9 mouse cellular contexts compared by ENCODE assay signal in genomic region chr10:53378296-53378695, GRCm38 (mm10). TPM values are rescaled to one million over a fixed set of nuclear protein-coding genes. Genes with fewer than 3 reads are reported as not detected.
A peak's percentile ranks its signal among the peaks of the same experiment; 100 is the strongest.
DNase-seq lines count a peak whose midpoint lies in the region; ATAC-seq and TF ChIP-seq lines count a peak whose summit lies in the region.
"Had no signal": no experiment of that assay in that cellular context is flagged by ENCODE, and none has a peak within 500 bp of the region (broad histone marks: within the 10 kb centered on the region; RNA-seq: fewer than 3 reads in every experiment).

No protein-coding gene starts in this region.

- H3K4me3 ChIP-seq in kidney, embryonic 15.5 days (replicated peaks) = peak overlapping the region; percentile 94
- no peak overlapping the region; the same call in 1 of the 2 replicates for H3K4me3 ChIP-seq in kidney, adult 2 months (ENCODE audit: insufficient read depth, low read depth, low read length)
- peak overlapping the region; percentile 86 for H3K4me3 ChIP-seq in embryonic facial prominence, embryonic 15.5 days (replicated peaks)
- H3K4me3 ChIP-seq in hindbrain, postnatal 0 days (ENCODE audit: low read length) = peak overlapping the region; percentile 98
- H3K4me3 ChIP-seq in midbrain, embryonic 14.5 days (replicated peaks; ENCODE audit: low read depth, low read length) = peak overlapping the region; percentile 91

- WGBS in kidney, embryonic 15.5 days = 78% methylated on average over 6 of the region's 6 CpGs
- 68% methylated on average over 6 of the region's 6 CpGs for WGBS in kidney, adult 2 months
- 67% methylated on average over 6 of the region's 6 CpGs for WGBS in embryonic facial prominence, embryonic 15.5 days
- 75% methylated on average over 6 of the region's 6 CpGs for WGBS in hindbrain, postnatal 0 days
- WGBS in midbrain, embryonic 14.5 days = 82% methylated on average over 6 of the region's 6 CpGs

- no peaks in the 10 kb centered on the region for H3K9me3 ChIP-seq in kidney, embryonic 15.5 days (replicated peaks)
- H3K9me3 ChIP-seq in embryonic facial prominence, embryonic 15.5 days (replicated peaks) = no peaks in the 10 kb centered on the region
- no peaks in the 10 kb centered on the region for H3K9me3 ChIP-seq in hindbrain, postnatal 0 days (ENCODE audit: low read length)
- no peaks in the 10 kb centered on the region for H3K9me3 ChIP-seq in midbrain, embryonic 14.5 days (ENCODE audit: control insufficient read depth, low read length)

- no peaks in the 10 kb centered on the region for H3K36me3 ChIP-seq in kidney, embryonic 15.5 days
- H3K36me3 ChIP-seq in kidney, adult 2 months (ENCODE audit: control insufficient read depth, insufficient read depth, low read length) = no peaks in the 10 kb centered on the region
- no peaks in the 10 kb centered on the region for H3K36me3 ChIP-seq in embryonic facial prominence, embryonic 15.5 days
- H3K36me3 ChIP-seq in hindbrain, postnatal 0 days (ENCODE audit: insufficient read depth, low read length) = no peaks in the 10 kb centered on the region
- no peaks in the 10 kb centered on the region for H3K36me3 ChIP-seq in midbrain, embryonic 14.5 days (ENCODE audit: control insufficient read depth, insufficient read depth, low read length)

- H3K4me2 ChIP-seq in kidney, embryonic 15.5 days = peak overlapping the region; percentile 75
- H3K4me2 ChIP-seq in embryonic facial prominence, embryonic 15.5 days (replicated peaks) = peak overlapping the region; percentile 57
- peak overlapping the region; percentile 63 for H3K4me2 ChIP-seq in hindbrain, postnatal 0 days (ENCODE audit: low read depth, low read length)
- peak overlapping the region; percentile 68 for H3K4me2 ChIP-seq in midbrain, embryonic 14.5 days (ENCODE audit: low read length)

- 0 out of 2 replicates have a peak overlapping the region, but pooled peaks have one; percentile 95 for H3K9ac ChIP-seq in kidney, embryonic 15.5 days
- no peak overlapping the region for H3K9ac ChIP-seq in embryonic facial prominence, embryonic 15.5 days
- peak overlapping the region; percentile 100 for H3K9ac ChIP-seq in hindbrain, postnatal 0 days (replicated peaks; ENCODE audit: low read length)
- H3K9ac ChIP-seq in midbrain, embryonic 14.5 days (replicated peaks; ENCODE audit: low read length) = peak overlapping the region; percentile 97

- H3K27ac ChIP-seq in kidney, embryonic 15.5 days = no peak overlapping the region
- H3K27ac ChIP-seq in kidney, adult 2 months (ENCODE audit: insufficient read depth, low read depth, low read length) = no peak overlapping the region
- no peak overlapping the region for H3K27ac ChIP-seq in embryonic facial prominence, embryonic 15.5 days (replicated peaks)
- no peak overlapping the region for H3K27ac ChIP-seq in hindbrain, postnatal 0 days
- H3K27ac ChIP-seq in midbrain, embryonic 14.5 days (replicated peaks; ENCODE audit: low read depth, low read length) = no peak overlapping the region

- no peak for TF ChIP-seq CTCF in kidney, adult 2 months (conservative IDR thresholded peaks at IDR 0.05; ENCODE audit: insufficient read depth, insufficient read length, low read depth, low read length)
- no peak for TF ChIP-seq CTCF in hindbrain, postnatal 0 days (IDR thresholded peaks at IDR 0.05; ENCODE audit: low read depth)

- H3K4me1 ChIP-seq in kidney, embryonic 15.5 days = peaks cover 13% of the 10 kb centered on the region; the same call in 1 of the 2 replicates
- peaks cover 13% of the 10 kb centered on the region; the same call in 1 of the 2 replicates for H3K4me1 ChIP-seq in kidney, adult 2 months (ENCODE audit: control insufficient read depth, insufficient read depth, low read length)
- H3K4me1 ChIP-seq in embryonic facial prominence, embryonic 15.5 days = peaks cover 3% of the 10 kb centered on the region
- H3K4me1 ChIP-seq in hindbrain, postnatal 0 days (ENCODE audit: insufficient read depth, low read length) = peaks cover 15% of the 10 kb centered on the region; the same call in 1 of the 2 replicates
- peaks cover 23% of the 10 kb centered on the region for H3K4me1 ChIP-seq in midbrain, embryonic 14.5 days (ENCODE audit: control insufficient read depth, insufficient read depth, low read length)

- DNase-seq in kidney, adult 2 months = no peak
- DNase-seq in hindbrain, postnatal 0 days (ENCODE audit: low spot score) = no peak
- peak; percentile 20 for DNase-seq in midbrain, embryonic 14.5 days
- DNase-seq in layer of hippocampus, adult 18-20 months (ENCODE audit: low spot score in 2 of 2) = no peak
- DNase-seq in spleen, postnatal 36 days (ENCODE audit: low spot score in 2 of 2) = no peak
- DNase-seq: cerebellum, postnatal 14 days had no signal

- H3K27me3 ChIP-seq in kidney, embryonic 15.5 days = no peaks in the 10 kb centered on the region
- H3K27me3 ChIP-seq in kidney, adult 2 months (replicated peaks; ENCODE audit: control insufficient read depth, insufficient read depth, low read length) = no peaks in the 10 kb centered on the region
- no peaks in the 10 kb centered on the region for H3K27me3 ChIP-seq in embryonic facial prominence, embryonic 15.5 days
- no peaks in the 10 kb centered on the region for H3K27me3 ChIP-seq in hindbrain, postnatal 0 days (ENCODE audit: insufficient read depth, low read length)
- no peaks in the 10 kb centered on the region for H3K27me3 ChIP-seq in midbrain, embryonic 14.5 days (ENCODE audit: control insufficient read depth, insufficient read depth, low read length)

- ATAC-seq in kidney, embryonic 15.5 days (replicated peaks; ENCODE audit: low FRiP score) = no peak
- ATAC-seq in embryonic facial prominence, embryonic 15.5 days (ENCODE audit: insufficient number of reproducible peaks, low FRiP score, low TSS enrichment, low read depth) = no peak
- ATAC-seq in hindbrain, postnatal 0 days = no peak
- no peak for ATAC-seq in midbrain, embryonic 14.5 days (ENCODE audit: low FRiP score, low TSS enrichment)
- no peak for ATAC-seq in megakaryocyte progenitor cell, adult 5-6 weeks (replicated peaks; ENCODE audit: poor library complexity)

- no peak for TF ChIP-seq POLR2A in kidney, adult 2 months (IDR thresholded peaks at IDR 0.05; ENCODE audit: low read depth, low read length)

RNA-seq across cellular contexts. Expression of gene Cep85l, which starts 1.5 kb away (rescaled TPM):
- polyA plus RNA-seq in kidney, embryonic 15.5 days (2015; fragmentation: Nextera tagmentation; extraction: Ambion mirVana) = 3.4 and 3.9 TPM in 2 replicates
- polyA plus RNA-seq in kidney, adult 2 months (2012; rRNA removed) = 1.7 and 2.3 TPM in 2 replicates
- polyA plus RNA-seq in embryonic facial prominence, embryonic 15.5 days (2015; fragmentation: Nextera tagmentation; extraction: Ambion mirVana) = 3.9 and 6.1 TPM in 2 replicates
- 15.4 and 16.2 TPM in 2 replicates for total RNA-seq in hindbrain, postnatal 0 days (2014; rRNA removed)
- polyA plus RNA-seq in hindbrain, postnatal 0 days (2015; fragmentation: Nextera tagmentation; extraction: Ambion mirVana) = 7.2 and 8.2 TPM in 2 replicates
- 8.0 and 8.3 TPM in 2 replicates for polyA plus RNA-seq in midbrain, embryonic 14.5 days (2014; fragmentation: Nextera tagmentation; extraction: Ambion mirVana)
- 34.0 and 37.0 TPM in 2 replicates for total RNA-seq in megakaryocyte progenitor cell, adult 5-6 weeks (2015)
- 34.9 and 44.2 TPM in 2 replicates for total RNA-seq in megakaryocyte progenitor cell, adult 5-6 weeks (2017)
- 10 to 100 TPM; 22.9 to 24.7 TPM for total RNA-seq in layer of hippocampus, adult 18-20 months (2021)

RNA-seq across cellular contexts. Expression of gene Pln, which starts 40.8 kb away (rescaled TPM):
- 1.0 and 2.0 TPM in 2 replicates for polyA plus RNA-seq in kidney, embryonic 15.5 days (2015; fragmentation: Nextera tagmentation; extraction: Ambion mirVana)
- polyA plus RNA-seq in kidney, adult 2 months (2012; rRNA removed) = 5.5 and 10.8 TPM in 2 replicates
- polyA plus RNA-seq in embryonic facial prominence, embryonic 15.5 days (2015; fragmentation: Nextera tagmentation; extraction: Ambion mirVana) = 0.91 and 0.95 TPM in 2 replicates
- 1.4 and 2.9 TPM in 2 replicates for total RNA-seq in hindbrain, postnatal 0 days (2014; rRNA removed)
- polyA plus RNA-seq in hindbrain, postnatal 0 days (2015; fragmentation: Nextera tagmentation; extraction: Ambion mirVana) = 0.35 and 0.53 TPM in 2 replicates
- polyA plus RNA-seq in midbrain, embryonic 14.5 days (2014; fragmentation: Nextera tagmentation; extraction: Ambion mirVana) = 1.1 and 1.2 TPM in 2 replicates
- 0.64 TPM in 1 of 2 replicates, not detected in the other for total RNA-seq in megakaryocyte progenitor cell, adult 5-6 weeks (2015)
- total RNA-seq in megakaryocyte progenitor cell, adult 5-6 weeks (2017) = 0.07 and 0.21 TPM in 2 replicates
- total RNA-seq in layer of hippocampus, adult 18-20 months (2021) = under 1 TPM; 0.71 to 0.97 TPM
